23 mouse cellular contexts compared by ENCODE assay signal in genomic region chr1:185430488-185430887, GRCm38 (mm10). TPM values are rescaled to one million over a fixed set of nuclear protein-coding genes. Genes with fewer than 3 reads are reported as not detected.
DNase-seq lines count a peak whose midpoint lies in the region; ATAC-seq and TF ChIP-seq lines count a peak whose summit lies in the region.
"Had no signal": no experiment of that assay in that cellular context is flagged by ENCODE, and none has a peak within 500 bp of the region (broad histone marks: within the 10 kb centered on the region; RNA-seq: fewer than 3 reads in every experiment).

No protein-coding gene starts in this region.

- no peak overlapping the region for H3K9ac ChIP-seq in forebrain, embryonic 15.5 days (replicated peaks)
- H3K9ac ChIP-seq in forebrain, embryonic 11.5 days (ENCODE audit: low read length), result no peak overlapping the region
- H3K9ac ChIP-seq in midbrain, embryonic 15.5 days, result no peak overlapping the region
- no peak overlapping the region for H3K9ac ChIP-seq in midbrain, embryonic 16.5 days (ENCODE audit: low read depth, low read length)
- H3K9ac ChIP-seq: embryonic facial prominence, embryonic 15.5 days; hindbrain, embryonic 15.5 days had no signal

- H3K27ac ChIP-seq in forebrain, embryonic 15.5 days (replicated peaks), result no peak overlapping the region
- H3K27ac ChIP-seq in forebrain, embryonic 11.5 days (ENCODE audit: low read depth, low read length), result no peak overlapping the region
- no peak overlapping the region for H3K27ac ChIP-seq in midbrain, embryonic 15.5 days
- H3K27ac ChIP-seq in midbrain, embryonic 16.5 days (ENCODE audit: low read length), result no peak overlapping the region
- H3K27ac ChIP-seq: embryonic facial prominence, embryonic 15.5 days; heart, embryonic 10.5 days; hindbrain, embryonic 15.5 days had no signal

- H3K27me3 ChIP-seq in forebrain, embryonic 15.5 days, result no peaks in the 10 kb centered on the region
- H3K27me3 ChIP-seq in forebrain, embryonic 11.5 days (ENCODE audit: control insufficient read depth, insufficient read depth, low read length), result no peaks in the 10 kb centered on the region
- no peaks in the 10 kb centered on the region for H3K27me3 ChIP-seq in midbrain, embryonic 15.5 days (replicated peaks)
- no peaks in the 10 kb centered on the region for H3K27me3 ChIP-seq in midbrain, embryonic 16.5 days (ENCODE audit: control insufficient read depth, insufficient read depth, low read depth, low read length)
- H3K27me3 ChIP-seq: CH12.LX; embryonic facial prominence, embryonic 15.5 days; hindbrain, embryonic 15.5 days had no signal

- DNase-seq in forebrain, embryonic 11.5 days (ENCODE audit: low spot score), result no peak
- peak; percentile 61 for DNase-seq in brain, embryonic 14.5 days (ENCODE audit: low read depth)
- DNase-seq in telencephalon, adult 2 months (ENCODE audit: low read depth, low spot score), result peak; percentile 31
- DNase-seq in gastrocnemius, postnatal 36 days, result no peak
- DNase-seq: adrenal gland, adult 2 months; adrenal gland, postnatal 25 days; cerebellum, adult 11 months; cerebellum, adult 8-10 months; cerebellum, postnatal 14 days; embryo, embryonic 11 days; heart, adult 18-20 months; heart, postnatal 10 days; kidney, adult 11 months had no signal

- TF ChIP-seq CTCF in brain, embryonic 14.5 days (IDR thresholded peaks at IDR 0.05; ENCODE audit: borderline replicate concordance, extremely low read depth, insufficient read depth, insufficient read length), result no peak

- H3K9me3 ChIP-seq in forebrain, embryonic 15.5 days, result no peaks in the 10 kb centered on the region
- H3K9me3 ChIP-seq in forebrain, embryonic 11.5 days (ENCODE audit: control insufficient read depth, low read length), result no peaks in the 10 kb centered on the region
- no peaks in the 10 kb centered on the region for H3K9me3 ChIP-seq in midbrain, embryonic 15.5 days
- H3K9me3 ChIP-seq in midbrain, embryonic 16.5 days (replicated peaks; ENCODE audit: control insufficient read depth, low read length, poor library complexity, severe bottlenecking), result no peaks in the 10 kb centered on the region
- H3K9me3 ChIP-seq: embryonic facial prominence, embryonic 15.5 days; heart, embryonic 10.5 days; hindbrain, embryonic 15.5 days had no signal

- no peak overlapping the region for H3K4me2 ChIP-seq in forebrain, embryonic 15.5 days (replicated peaks)
- H3K4me2 ChIP-seq in forebrain, embryonic 11.5 days (ENCODE audit: low read depth, low read length, severe bottlenecking), result no peak overlapping the region
- H3K4me2 ChIP-seq in midbrain, embryonic 15.5 days, result no peak overlapping the region
- no peak overlapping the region for H3K4me2 ChIP-seq in midbrain, embryonic 16.5 days (ENCODE audit: low read length)
- H3K4me2 ChIP-seq: embryonic facial prominence, embryonic 15.5 days; hindbrain, embryonic 15.5 days had no signal

- peaks cover 17% of the 10 kb centered on the region for H3K36me3 ChIP-seq in forebrain, embryonic 15.5 days
- H3K36me3 ChIP-seq in forebrain, embryonic 11.5 days (ENCODE audit: control insufficient read depth, insufficient read depth, low read length), result peaks cover 6% of the 10 kb centered on the region; the same call in 1 of the 2 replicates
- peaks cover 4% of the 10 kb centered on the region for H3K36me3 ChIP-seq in midbrain, embryonic 15.5 days (replicated peaks)
- H3K36me3 ChIP-seq in midbrain, embryonic 16.5 days (ENCODE audit: control insufficient read depth, insufficient read depth, low read length), result peaks cover 19% of the 10 kb centered on the region

- H3K4me3 ChIP-seq in forebrain, embryonic 15.5 days, result no peak overlapping the region
- no peak overlapping the region for H3K4me3 ChIP-seq in forebrain, embryonic 11.5 days (ENCODE audit: low read depth, low read length)
- no peak overlapping the region for H3K4me3 ChIP-seq in midbrain, embryonic 15.5 days
- no peak overlapping the region for H3K4me3 ChIP-seq in midbrain, embryonic 16.5 days (ENCODE audit: low read depth, low read length)
- H3K4me3 ChIP-seq: embryonic facial prominence, embryonic 15.5 days; erythroblast, embryonic 14.5 days; heart, embryonic 10.5 days; hindbrain, embryonic 15.5 days had no signal

- no peak for TF ChIP-seq POLR2A in brain, embryonic 14.5 days (IDR thresholded peaks at IDR 0.05; ENCODE audit: borderline replicate concordance, extremely low read depth, insufficient read depth, insufficient read length, poor library complexity, severe bottlenecking)

- intact Hi-C loops in gastrocnemius, postnatal 36 days (cut with DNase I), result no loop called here

- WGBS in forebrain, embryonic 15.5 days, result 66% methylated on average over 5 of the region's 5 CpGs
- 98% methylated on average over 5 of the region's 5 CpGs for WGBS in forebrain, embryonic 11.5 days
- WGBS in midbrain, embryonic 15.5 days, result 81% methylated on average over 5 of the region's 5 CpGs
- 65% methylated on average over 5 of the region's 5 CpGs for WGBS in midbrain, embryonic 16.5 days

- H3K4me1 ChIP-seq in forebrain, embryonic 15.5 days, result no peaks in the 10 kb centered on the region
- no peaks in the 10 kb centered on the region for H3K4me1 ChIP-seq in forebrain, embryonic 11.5 days (replicated peaks; ENCODE audit: control insufficient read depth, insufficient read depth, low read length)
- no peaks in the 10 kb centered on the region for H3K4me1 ChIP-seq in midbrain, embryonic 15.5 days
- no peaks in the 10 kb centered on the region for H3K4me1 ChIP-seq in midbrain, embryonic 16.5 days (ENCODE audit: control insufficient read depth, insufficient read depth, low read length)
- H3K4me1 ChIP-seq: embryonic facial prominence, embryonic 15.5 days; heart, embryonic 10.5 days; hindbrain, embryonic 15.5 days had no signal

- peak; percentile 41; the same call in 1 of the 2 replicates for ATAC-seq in forebrain, embryonic 15.5 days (replicated peaks)
- no peak for ATAC-seq in forebrain, embryonic 11.5 days (replicated peaks; ENCODE audit: low FRiP score)
- ATAC-seq in midbrain, embryonic 15.5 days (replicated peaks), result 0 out of 2 replicates have a peak, but pooled peaks have one; percentile 30
- ATAC-seq in midbrain, embryonic 16.5 days, result no peak

RNA-seq across cellular contexts. Expression of gene Slc30a10, which starts 24.2 kb away (rescaled TPM):
- 9.9 and 11.4 TPM in 2 replicates for polyA plus RNA-seq in forebrain, embryonic 15.5 days (2015; fragmentation: Nextera tagmentation; extraction: Ambion mirVana)
- polyA plus RNA-seq in forebrain, embryonic 11.5 days (2014; fragmentation: Nextera tagmentation; extraction: Ambion mirVana), result 2.5 and 2.6 TPM in 2 replicates
- 5.9 and 6.9 TPM in 2 replicates for polyA plus RNA-seq in midbrain, embryonic 15.5 days (2015; fragmentation: Nextera tagmentation; extraction: Ambion mirVana)
- 6.5 and 7.9 TPM in 2 replicates for polyA plus RNA-seq in midbrain, embryonic 16.5 days (2015; fragmentation: Nextera tagmentation; extraction: Ambion mirVana)
- 13.3 and 23.0 TPM in 2 replicates for polyA plus RNA-seq in brain, embryonic 14.5 days (2012; rRNA removed)
- not detected for total RNA-seq in gastrocnemius, postnatal 36 days (2021)
- total RNA-seq: adrenal gland, postnatal 25 days; CH12.LX; gastrocnemius, adult 8-10 months; heart, adult 18-20 months; heart, postnatal 10 days; hematopoietic stem cell, adult 5-6 weeks had no signal
- polyA plus RNA-seq: adrenal gland, adult 2 months had no signal

Comparison
In these comparisons a context has a peak if more than half of its experiments do, and no peak if none do; other contexts are left out.
1. ATAC-seq: peak in forebrain, embryonic 15.5 days (single experiment) and midbrain, embryonic 15.5 days (single experiment); none in forebrain, embryonic 11.5 days (single experiment) and midbrain, embryonic 16.5 days (single experiment).
2. DNase-seq: peak in brain, embryonic 14.5 days (single experiment) and telencephalon, adult 2 months (single experiment); none in forebrain, embryonic 11.5 days (single experiment) and gastrocnemius, postnatal 36 days (0 of 2).